Mouse (Mus musculus) left cerebral cortex, adult 2 months (tissue): Measurements from ENCODE around the gene Gpr19. TPM values are rescaled to one million over a fixed set of nuclear protein-coding genes. Genes with fewer than 3 reads are reported as not detected.

Source experiments
- DNase-seq, 2 experiments: peaks; one replicate each; pipeline ENCODE4 v3.0.0; 2021 to 2022; ENCODE audit warnings: low spot score in 2 of 2, mixed read lengths in 1 of 2; ENCODE audit errors: extremely low spot score in 1 of 2
- H3K27ac ChIP-seq: fragments of 200-600 bp; 2 replicates; pipeline ENCODE4 v1.8.1; 2022
- H3K4me3 ChIP-seq: fragments of 200-600 bp; 2 replicates; pipeline ENCODE4 v1.8.1; 2022
- CTCF ChIP-seq: fragments of 200-600 bp; IDR thresholded peaks from 2 replicates; pipeline ENCODE4 v1.8.1; 2022; ENCODE audit warnings: antibody characterized with exemption, mild to moderate bottlenecking, moderate library complexity
- intact Hi-C: fragments of 180-260 bp; cut with DNase I; formaldehyde crosslinking; loops from one replicate; pipeline ENCODE4 v1.15.1; 2025
- long read RNA-seq, 2 experiments: library from polyadenylated mRNA; stranded (forward); transcript quantifications; one replicate each; pipeline ENCODE4 v2.0.0; 2021; ENCODE audit warnings: borderline mapping rate in 2 of 2
- total RNA-seq, 2 experiments: library from RNA; stranded (reverse); gene quantifications; 2 replicates each; pipeline ENCODE4 v1.2.3; 2021

Gpr19 gene
- total RNA-seq, result 10 to 100 TPM; 22.2 to 26.9 TPM
- long read RNA-seq, experiment 1, partial matches to known transcripts, result 13 of 17 reads
- long read RNA-seq, experiment 1, other reads (novel, unspliced or antisense), result 4 of 17 reads
- long read RNA-seq, experiment 2, partial matches to known transcripts, result 23 of 25 reads
- long read RNA-seq, experiment 2, other reads (novel, unspliced or antisense), result 1 of 25 reads

DNA sequence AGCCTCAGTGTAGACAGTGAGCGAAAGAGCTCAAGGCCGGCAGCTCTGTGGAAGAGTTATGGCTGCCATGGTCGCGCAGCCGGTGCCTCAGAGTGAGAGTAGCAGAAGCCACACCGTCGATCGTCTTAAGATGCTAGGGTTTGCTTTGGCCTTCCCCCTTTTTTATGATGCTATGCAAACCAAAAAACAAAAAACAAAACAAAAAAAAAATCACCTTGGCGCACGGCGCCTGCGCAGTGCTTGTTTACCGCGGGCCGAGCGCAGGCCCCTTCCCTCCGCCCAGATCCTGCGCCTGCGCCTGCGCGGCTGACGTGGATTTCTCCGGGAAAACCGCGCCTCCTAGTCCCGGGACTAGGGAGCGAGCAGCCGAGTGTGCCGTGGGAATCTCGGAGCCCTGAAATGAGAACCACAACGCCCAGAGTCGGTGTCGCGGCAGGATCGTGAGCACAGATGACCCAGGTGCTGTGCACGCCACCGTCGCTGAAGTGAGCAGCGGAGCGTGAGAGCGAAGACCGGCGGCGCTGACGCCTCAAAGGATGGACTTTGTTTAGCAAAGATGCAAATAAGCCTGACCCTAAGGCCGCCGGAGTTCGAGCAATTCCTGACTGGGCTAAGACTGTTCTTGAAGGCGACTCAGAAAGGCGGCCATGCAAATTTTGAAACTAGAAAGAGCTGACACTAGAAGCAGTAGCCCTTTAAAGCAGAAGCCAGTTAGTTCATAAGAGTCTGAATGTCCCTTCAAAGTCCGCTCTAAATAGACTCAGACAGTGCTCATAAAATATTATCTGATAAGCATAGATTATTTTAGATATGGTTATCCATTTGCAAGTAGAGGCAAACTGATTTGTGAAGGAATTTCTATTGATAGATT, at the start of gene Gpr19:
Gpr19 (minus strand) TSS at position 484 of the 871 bp plus-strand sequence.
- DNase-seq, result peak; percentile 88
- TF ChIP-seq CTCF, result no peak; the same call in 1 of the 2 replicates
- intact Hi-C loops, result loop anchor here (1.0 kb wide), 1 partner anchor 22 kb away; the partner anchor contains the start of gene Cdkn1b
- Histone ChIP-seq H3K27ac (peak within 1 kb of the TSS; percentile 100), H3K4me3 (peak within 1 kb of the TSS; percentile 49)

- Histone ChIP-seq H3K4me3 (no peak overlapping the region), H3K27ac (no peak overlapping the region)
- intact Hi-C loops, result loop anchor here (2.0 to 5.0 kb wide), 3 partner anchors 75 to 525 kb away; no protein-coding TSS in a partner anchor
- TF ChIP-seq CTCF, result peak; percentile 78
- peak; percentile 50 to 54 for DNase-seq
Measured at GRCm38 (mm10) chr6:134947311-134948087, 49.1 kb upstream of the Gpr19 start.

- TF ChIP-seq CTCF, result no peak
- Histone ChIP-seq H3K27ac (no peak overlapping the region), H3K4me3 (no peak overlapping the region)
- no peak for DNase-seq
- intact Hi-C loops, result loop anchor here (2.0 to 5.0 kb wide), 3 partner anchors 74 to 525 kb away; no protein-coding TSS in a partner anchor
Measured at GRCm38 (mm10) chr6:134946858-134947257, 48.5 kb upstream of the Gpr19 start.

- intact Hi-C loops, result loop anchor here (2.0 to 5.0 kb wide), 3 partner anchors 73 to 524 kb away; no protein-coding TSS in a partner anchor
- no peak overlapping the region for H3K4me3 ChIP-seq
- H3K27ac ChIP-seq, result no peak overlapping the region
- TF ChIP-seq CTCF, result no peak
- DNase-seq, result no peak
Measured at GRCm38 (mm10) chr6:134946054-134946453, 47.7 kb upstream of the Gpr19 start.

DNA sequence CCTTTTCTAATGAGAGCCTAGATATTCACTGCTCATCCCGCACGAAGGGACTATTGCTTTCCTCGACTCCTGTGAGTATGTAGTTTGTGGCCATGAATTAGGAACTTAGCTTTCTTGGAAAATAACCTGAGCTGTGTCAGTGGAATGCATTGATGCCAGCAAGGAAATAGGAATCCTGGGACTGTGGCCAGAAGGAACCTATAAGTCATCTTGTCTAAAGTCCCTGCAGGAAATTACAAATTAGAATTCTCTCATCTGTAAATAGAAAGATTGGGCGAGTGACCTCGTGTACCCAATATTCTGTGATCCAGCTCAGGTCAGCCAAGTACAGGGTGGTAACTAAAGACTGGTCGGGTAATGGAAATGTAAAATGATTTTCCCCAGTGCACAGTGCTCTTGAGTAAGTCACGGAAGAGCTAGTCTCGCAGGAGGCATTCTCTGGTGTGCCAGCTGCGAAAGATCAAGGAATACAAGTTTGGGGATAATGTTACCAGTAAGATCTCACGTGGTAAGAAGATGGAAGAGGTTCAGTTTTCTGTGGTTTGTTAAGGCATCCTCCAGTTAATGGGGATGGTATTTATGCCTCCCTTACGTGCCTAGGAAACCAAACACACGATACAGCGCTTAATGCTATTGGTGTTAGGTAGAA, 45.5 kb upstream of the Gpr19 start:
- no peak for DNase-seq
- Histone ChIP-seq H3K4me3 (no peak overlapping the region), H3K27ac (no peak overlapping the region)
- no peak for TF ChIP-seq CTCF
- intact Hi-C loops, result no loop called here

DNA sequence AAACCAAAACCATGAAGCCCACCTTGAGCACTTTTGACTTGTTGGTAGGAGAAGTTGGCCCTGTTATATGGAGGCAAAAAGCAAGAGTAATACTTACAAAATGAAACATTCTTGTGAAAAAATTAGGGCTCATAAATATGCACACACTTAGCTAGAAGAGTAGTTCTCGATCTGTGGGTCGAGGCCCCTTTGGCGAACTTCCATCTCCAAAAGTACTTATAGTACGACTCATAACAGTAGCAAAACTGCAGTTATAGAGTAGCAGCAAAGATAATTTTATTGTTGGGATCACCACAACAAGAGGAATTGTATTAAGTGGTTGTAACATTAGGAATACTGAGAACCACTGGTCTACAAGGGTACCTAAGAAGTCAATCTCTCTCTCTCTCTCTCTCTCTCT, 41.4 kb upstream of the Gpr19 start:
- Histone ChIP-seq H3K4me3 (no peak overlapping the region), H3K27ac (no peak overlapping the region)
- intact Hi-C loops, result no loop called here
- no peak for DNase-seq
- TF ChIP-seq CTCF, result no peak

DNA sequence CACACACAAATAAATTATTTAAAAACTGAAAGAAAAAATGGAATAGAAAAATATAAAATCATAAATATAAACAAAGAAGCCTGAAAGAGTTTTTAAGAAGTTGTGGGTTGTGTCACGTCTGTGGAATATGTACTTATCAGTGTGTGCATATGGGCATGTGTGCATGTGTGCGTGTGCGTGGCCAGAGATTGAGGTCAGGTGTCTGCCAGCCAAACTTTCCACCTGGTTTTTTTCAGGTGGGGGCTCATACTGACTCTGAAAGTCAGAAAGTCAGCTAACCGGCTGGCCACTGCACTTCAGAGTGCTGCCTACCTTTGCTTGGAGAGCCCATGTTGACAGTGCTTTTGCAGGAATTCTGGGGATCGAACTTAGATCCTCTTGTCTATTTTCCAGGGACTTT, 35.9 kb upstream of the Gpr19 start:
- H3K4me3 ChIP-seq, result no peak overlapping the region
- no peak for DNase-seq
- no peak overlapping the region for H3K27ac ChIP-seq
- no peak for TF ChIP-seq CTCF
- intact Hi-C loops, result no loop called here

DNA sequence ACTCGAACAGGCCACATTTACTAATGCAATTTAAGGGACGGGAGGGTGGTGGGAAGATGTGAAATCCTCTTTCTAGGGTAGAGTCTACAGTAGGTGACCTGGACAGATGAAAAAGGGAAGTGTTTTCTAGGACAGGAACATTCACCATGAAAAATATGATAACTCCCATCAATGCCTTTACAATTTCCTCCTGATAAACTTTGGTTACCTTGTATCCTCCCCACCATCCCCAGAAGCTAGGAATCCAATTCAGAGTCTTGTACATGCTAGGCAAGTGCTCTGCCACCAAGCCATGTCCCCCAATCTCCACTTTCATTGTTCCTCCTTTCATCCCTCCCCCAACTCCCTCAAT, 34.8 kb upstream of the Gpr19 start:
- TF ChIP-seq CTCF, result no peak
- intact Hi-C loops, result no loop called here
- DNase-seq, result no peak
- no peak overlapping the region for H3K27ac ChIP-seq
- H3K4me3 ChIP-seq, result no peak overlapping the region

- no peak for TF ChIP-seq CTCF
- no peak overlapping the region for H3K27ac ChIP-seq
- no peak for DNase-seq
- intact Hi-C loops, result no loop called here
- H3K4me3 ChIP-seq, result no peak overlapping the region
Measured at GRCm38 (mm10) chr6:134932486-134933206, 34.3 kb upstream of the Gpr19 start.

GRCm38 (mm10) chr6:134931146-134931545, 32.8 kb upstream of the Gpr19 start:
- no peak overlapping the region for H3K4me3 ChIP-seq
- H3K27ac ChIP-seq, result no peak overlapping the region
- TF ChIP-seq CTCF, result no peak
- no peak for DNase-seq
- intact Hi-C loops, result no loop called here

DNA sequence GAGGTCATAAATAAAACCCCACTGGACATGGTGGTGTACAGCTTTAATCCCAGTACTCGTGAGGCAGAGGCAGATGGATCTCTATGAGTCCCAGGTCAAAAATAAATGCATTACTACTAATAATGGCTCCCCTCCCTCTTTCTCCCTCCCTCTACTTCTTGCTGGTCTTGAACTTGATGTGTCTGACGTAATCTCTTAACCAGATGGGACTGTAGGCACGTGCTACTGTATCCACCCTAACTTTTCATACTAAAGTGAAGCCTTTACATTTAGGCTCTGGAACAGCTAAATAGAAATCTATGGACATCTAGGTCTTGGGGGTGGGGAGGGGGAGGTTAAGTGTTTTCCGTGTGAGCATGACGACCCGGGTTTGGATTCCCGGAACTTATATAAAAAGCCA, 32.0 kb upstream of the Gpr19 start:
- intact Hi-C loops, result no loop called here
- DNase-seq, result no peak
- no peak overlapping the region for H3K27ac ChIP-seq
- no peak for TF ChIP-seq CTCF
- H3K4me3 ChIP-seq, result no peak overlapping the region
